Mouse (Mus musculus): ENCODE measurements around the gene Naif1. TPM values are rescaled to one million over a fixed set of nuclear protein-coding genes. Genes with fewer than 3 reads are reported as not detected.
A peak's percentile ranks its signal among the peaks of the same experiment; 100 is the strongest.
"Not testable (repeated sequence)": the region's sequence is repeated elsewhere in the genome, so short reads cannot be mapped to it uniquely, and the experiment has no call there.

Naif1 gene
- total and polyA plus RNA-seq, 3 experiments = 2.7 to 6.5 (median 3.5) TPM

GRCm38 (mm10) chr2:32488679-32489078, 38.4 kb downstream of the Naif1 start:
- in situ Hi-C loops (cut with MboI; ENCODE audit: low pct_ligation_motif_present, low pct_unique_long_range_greater_than_20kb, low sequenced_read_pairs) = loop anchor here (5.0 kb wide), 2 partner anchors 36 to 86 kb away; partner anchors contain the start of genes Naif1 and Slc25a25
- Histone ChIP-seq H3K4me3 (replicated peaks in 1 of 3; ENCODE audit: low read depth in 2 of 3, low read length in 2 of 3, poor library complexity in 1 of 3) (no peak overlapping the region), H3K27me3 (replicated peaks) (no peaks in the 10 kb centered on the region), H3K36me3 (replicated peaks in 1 of 2; ENCODE audit: control insufficient read depth in 1 of 2, insufficient read depth in 1 of 2, low read length in 1 of 2) (no peaks in the 10 kb centered on the region), H3K79me2 (replicated peaks; ENCODE audit: control insufficient read depth, extremely low read depth, insufficient read depth, poor library complexity, severe bottlenecking) (no peaks in the 10 kb centered on the region), H3K4me2 (ENCODE audit: insufficient read depth, low read depth, poor library complexity, severe bottlenecking) (no peak overlapping the region), H3K4me1 (ENCODE audit: control insufficient read depth in 1 of 2, insufficient read depth in 2 of 2) (peaks cover 0 to 9% of the 10 kb centered on the region in 2 experiments; a peak in 3 of 4 replicates), H3K27ac (ENCODE audit: insufficient read depth, low read depth) (no peak overlapping the region), H3K9ac (ENCODE audit: insufficient read depth, low read depth) (no peak overlapping the region), H3K9me3 (replicated peaks; ENCODE audit: low read length) (no peaks in the 10 kb centered on the region)
- DNase-seq (ENCODE audit: extremely low read depth) = peak; percentile 90
- dilution Hi-C loops (cut with MboI; ENCODE audit: extremely low pct_ligation_motif_present, extremely low pct_unique_long_range_greater_than_20kb, low sequenced_read_pairs) = no loop called here
- no peak for TF ChIP-seq ZKSCAN1 (IDR thresholded peaks at IDR 0.05; ENCODE audit: borderline replicate concordance, low read depth, low read length)
- peak; percentile 21; the same call in 1 of the 2 replicates for TF ChIP-seq NELFE (IDR thresholded peaks at IDR 0.05; ENCODE audit: low read depth, low read length)
- peak; percentile 92 for TF ChIP-seq SMC3 (IDR thresholded peaks at IDR 0.05; ENCODE audit: low read depth, low read length)
- 0 out of 2 replicates have a peak, but pooled peaks have one; percentile 29 for TF ChIP-seq IRF4 (IDR thresholded peaks at IDR 0.05; ENCODE audit: low read depth, low read length)
- peak; percentile 32 to 97; a peak in 3 of 4 replicates for TF ChIP-seq CTCF (conservative IDR thresholded peaks at IDR 0.05 in 1 of 2, IDR thresholded peaks at IDR 0.05 in 1 of 2; ENCODE audit: low read depth in 2 of 2, low read length in 2 of 2)
- no peak for TF ChIP-seq CHD1 (IDR thresholded peaks at IDR 0.05; ENCODE audit: low read depth, low read length)
- no peak for TF ChIP-seq MXI1 (IDR thresholded peaks at IDR 0.05; ENCODE audit: low read depth, low read length)
- TF ChIP-seq BHLHE40 (IDR thresholded peaks at IDR 0.05; ENCODE audit: low read depth, low read length) = no peak
- TF ChIP-seq MEF2A (IDR thresholded peaks at IDR 0.05; ENCODE audit: borderline replicate concordance, low read depth, low read length) = no peak
- peak; percentile 29 for TF ChIP-seq ZC3H11A (IDR thresholded peaks at IDR 0.05; ENCODE audit: low read depth, low read length)
- TF ChIP-seq RAD21 (IDR thresholded peaks at IDR 0.05; ENCODE audit: low read depth, low read length) = peak; percentile 73

GRCm38 (mm10) chr2:32490730-32491129, 40.5 kb downstream of the Naif1 start:
- H3K9ac ChIP-seq (ENCODE audit: insufficient read depth, low read depth); dilution Hi-C loops (cut with MboI; ENCODE audit: extremely low pct_ligation_motif_present, extremely low pct_unique_long_range_greater_than_20kb, low sequenced_read_pairs); H3K9me3 ChIP-seq (replicated peaks; ENCODE audit: low read length); H3K36me3 ChIP-seq (replicated peaks in 1 of 2; ENCODE audit: control insufficient read depth in 1 of 2, insufficient read depth in 1 of 2, low read length in 1 of 2); DNase-seq (ENCODE audit: extremely low read depth); H3K4me1 ChIP-seq (ENCODE audit: control insufficient read depth in 1 of 2, insufficient read depth in 2 of 2); H3K27ac ChIP-seq (ENCODE audit: insufficient read depth, low read depth); H3K4me2 ChIP-seq (ENCODE audit: insufficient read depth, low read depth, poor library complexity, severe bottlenecking); H3K79me2 ChIP-seq (replicated peaks; ENCODE audit: control insufficient read depth, extremely low read depth, insufficient read depth, poor library complexity, severe bottlenecking); H3K27me3 ChIP-seq (replicated peaks); H3K4me3 ChIP-seq (replicated peaks in 1 of 3; ENCODE audit: low read depth in 2 of 3, low read length in 2 of 3, poor library complexity in 1 of 3): not testable (repeated sequence)
- in situ Hi-C loops (cut with MboI; ENCODE audit: low pct_ligation_motif_present, low pct_unique_long_range_greater_than_20kb, low sequenced_read_pairs) = loop anchor here (5.0 kb wide), 1 partner anchor 72 kb away; no protein-coding TSS in a partner anchor

GRCm38 (mm10) chr2:32492661-32493060, 42.4 kb downstream of the Naif1 start:
- in situ Hi-C loops (cut with MboI; ENCODE audit: low pct_ligation_motif_present, low pct_unique_long_range_greater_than_20kb, low sequenced_read_pairs) = loop anchor here (5.0 kb wide), 1 partner anchor 70 kb away; no protein-coding TSS in a partner anchor
- Histone ChIP-seq H3K9ac (ENCODE audit: insufficient read depth, low read depth) (no peak overlapping the region), H3K27me3 (replicated peaks) (no peaks in the 10 kb centered on the region), H3K36me3 (replicated peaks in 1 of 2; ENCODE audit: control insufficient read depth in 1 of 2, insufficient read depth in 1 of 2, low read length in 1 of 2) (no peaks in the 10 kb centered on the region), H3K4me2 (ENCODE audit: insufficient read depth, low read depth, poor library complexity, severe bottlenecking) (no peak overlapping the region), H3K4me3 (replicated peaks in 1 of 3; ENCODE audit: low read depth in 2 of 3, low read length in 2 of 3, poor library complexity in 1 of 3) (no peak overlapping the region), H3K4me1 (ENCODE audit: control insufficient read depth in 1 of 2, insufficient read depth in 2 of 2) (peaks cover 0 to 3% of the 10 kb centered on the region in 2 experiments; a peak in 1 of 4 replicates), H3K79me2 (replicated peaks; ENCODE audit: control insufficient read depth, extremely low read depth, insufficient read depth, poor library complexity, severe bottlenecking) (no peaks in the 10 kb centered on the region), H3K9me3 (replicated peaks; ENCODE audit: low read length) (no peaks in the 10 kb centered on the region), H3K27ac (ENCODE audit: insufficient read depth, low read depth) (no peak overlapping the region)
- no peak for DNase-seq (ENCODE audit: extremely low read depth)
- no peak for TF ChIP-seq USF2 (conservative IDR thresholded peaks at IDR 0.05; ENCODE audit: low read depth, low read length)
- TF ChIP-seq MYC (IDR thresholded peaks at IDR 0.05; ENCODE audit: low read depth, low read length) = no peak
- no peak for TF ChIP-seq MAFK (IDR thresholded peaks at IDR 0.05; ENCODE audit: insufficient replicate concordance, low read length)
- no peak for TF ChIP-seq CHD1 (IDR thresholded peaks at IDR 0.05; ENCODE audit: low read depth, low read length)
- no peak for TF ChIP-seq MXI1 (IDR thresholded peaks at IDR 0.05; ENCODE audit: low read depth, low read length)
- dilution Hi-C loops (cut with MboI; ENCODE audit: extremely low pct_ligation_motif_present, extremely low pct_unique_long_range_greater_than_20kb, low sequenced_read_pairs) = no loop called here

Measured in CH12.LX (cell line).